Mouse (Mus musculus): ENCODE measurements at regions not wholly inside any gene's neighbourhood (a gene's known extent, or its start where the extent isn't known, plus 50 kb on each side); places are given as distances from the start of the nearest gene placed in this dataset.

- DNase-seq (ENCODE audit: low spot score), result no peak
These were observed 60.3 kb downstream of the 4930544G11Rik start for GRCm38 (mm10) chr6:66012675-66013074.

GRCm38 (mm10) chr6:66023531-66023930, 71.1 kb downstream of the 4930544G11Rik start:
- DNase-seq (ENCODE audit: low spot score), result no peak

- no peak for DNase-seq (ENCODE audit: low spot score)
These were observed 84.4 kb downstream of the 4930544G11Rik start for GRCm38 (mm10) chr6:66036789-66037188.

- no peak for DNase-seq (ENCODE audit: low spot score)
These were observed 99.4 kb downstream of the 4930544G11Rik start for GRCm38 (mm10) chr6:66051852-66052251.

GRCm38 (mm10) chr6:66052386-66052785, 100.0 kb downstream of the 4930544G11Rik start:
- no peak for DNase-seq (ENCODE audit: low spot score)

- no peak for DNase-seq (ENCODE audit: low spot score)
These were observed 100.8 kb downstream of the 4930544G11Rik start for GRCm38 (mm10) chr6:66053197-66053596.

- DNase-seq (ENCODE audit: low spot score), result no peak
These were observed 116.5 kb downstream of the 4930544G11Rik start for GRCm38 (mm10) chr6:66068874-66069273.

GRCm38 (mm10) chr6:66077445-66077844, 125.0 kb downstream of the 4930544G11Rik start:
- DNase-seq (ENCODE audit: low spot score), result no peak

- no peak for DNase-seq (ENCODE audit: low spot score)
These were observed 126.4 kb downstream of the 4930544G11Rik start for GRCm38 (mm10) chr6:66078769-66079168.

GRCm38 (mm10) chr6:66101555-66102071, 149.2 kb downstream of the 4930544G11Rik start:
- DNase-seq (ENCODE audit: low spot score), result no peak

- no peak for DNase-seq (ENCODE audit: low spot score)
These were observed 162.0 kb downstream of the 4930544G11Rik start for GRCm38 (mm10) chr6:66114366-66114765.

- no peak for DNase-seq (ENCODE audit: low spot score)
These were observed 169.2 kb downstream of the 4930544G11Rik start for GRCm38 (mm10) chr6:66121479-66122183.

- no peak for DNase-seq (ENCODE audit: low spot score)
These were observed 171.9 kb downstream of the 4930544G11Rik start for GRCm38 (mm10) chr6:66124292-66124691.

- peak; percentile 71 for DNase-seq (ENCODE audit: low spot score)
These were observed 199.4 kb downstream of the 4930544G11Rik start for GRCm38 (mm10) chr6:66151786-66152185.

GRCm38 (mm10) chr6:66154831-66155230, 202.4 kb downstream of the 4930544G11Rik start:
- peak; percentile 77 for DNase-seq (ENCODE audit: low spot score)

GRCm38 (mm10) chr6:66160805-66161204, 208.4 kb downstream of the 4930544G11Rik start:
- no peak for DNase-seq (ENCODE audit: low spot score)

GRCm38 (mm10) chr6:66168913-66169312, 216.5 kb downstream of the 4930544G11Rik start:
- DNase-seq (ENCODE audit: low spot score), result no peak

GRCm38 (mm10) chr6:66197990-66198389, 245.6 kb downstream of the 4930544G11Rik start:
- DNase-seq (ENCODE audit: low spot score), result no peak

GRCm38 (mm10) chr6:66200136-66200790, 247.9 kb downstream of the 4930544G11Rik start:
- DNase-seq (ENCODE audit: low spot score), result peak; percentile 31

GRCm38 (mm10) chr6:66206197-66206925, 254.0 kb downstream of the 4930544G11Rik start:
- no peak for DNase-seq (ENCODE audit: low spot score)

- no peak for DNase-seq (ENCODE audit: low spot score)
These were observed 265.1 kb downstream of the 4930544G11Rik start for GRCm38 (mm10) chr6:66217543-66217942.

Data from thymus, postnatal 0 days (tissue).